Mouse (Mus musculus): ENCODE measurements at regions not wholly inside any gene's neighbourhood (a gene's known extent, or its start where the extent isn't known, plus 50 kb on each side); places are given as distances from the start of the nearest gene placed in this dataset.

DNA sequence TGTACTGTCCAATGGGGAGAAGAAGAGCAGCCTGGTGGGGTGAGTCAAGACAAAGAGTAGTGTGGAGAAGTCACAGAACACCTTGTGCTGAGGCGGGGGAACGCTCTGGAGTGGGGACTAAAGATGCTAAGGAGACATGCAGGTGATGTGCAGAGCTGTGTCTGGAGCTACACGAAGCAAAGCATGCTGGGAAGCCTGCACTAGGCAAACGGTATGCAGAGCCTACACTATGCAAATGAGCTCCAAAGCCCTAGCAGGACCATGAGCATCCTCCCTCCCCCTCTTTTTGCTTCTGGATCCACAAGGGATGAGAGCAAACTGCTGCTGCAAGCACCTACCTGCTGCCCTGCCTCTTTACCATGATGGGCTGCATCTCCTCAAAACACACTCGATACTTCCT lies 73.1 kb upstream of the Zc3h12a start:
- DNase-seq = no peak

DNA sequence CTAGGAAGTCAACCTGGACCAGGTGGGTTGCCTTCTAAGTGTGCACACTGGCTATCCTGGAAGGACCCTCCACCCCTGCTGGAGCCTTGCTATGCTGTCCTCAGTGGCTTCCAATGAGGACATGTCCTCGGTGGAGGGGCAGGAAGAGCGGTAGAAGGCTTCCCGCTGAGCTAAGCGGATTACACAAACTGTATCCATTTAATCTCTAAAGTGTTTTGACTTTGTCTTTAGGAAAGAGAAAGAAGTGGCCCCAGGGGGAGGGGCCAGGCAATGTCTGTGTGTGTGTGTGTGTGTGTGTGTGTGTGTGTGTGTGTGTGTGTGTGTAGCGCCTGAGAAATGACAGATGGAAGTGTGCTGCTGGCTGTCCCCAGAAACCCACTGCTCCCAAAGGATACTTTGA lies 71.6 kb upstream of the Zc3h12a start:
- no peak for DNase-seq

- DNase-seq = no peak
These were observed 68.3 kb upstream of the Zc3h12a start for GRCm38 (mm10) chr4:125195901-125196435.

GRCm38 (mm10) chr4:125194722-125195380 lies 67.2 kb upstream of the Zc3h12a start:
- no peak for DNase-seq

- no peak for DNase-seq
These were observed 66.7 kb upstream of the Zc3h12a start for GRCm38 (mm10) chr4:125194298-125194697.

GRCm38 (mm10) chr4:125191680-125192079 lies 64.0 kb upstream of the Zc3h12a start:
- no peak for DNase-seq

GRCm38 (mm10) chr4:125191010-125191409 lies 63.4 kb upstream of the Zc3h12a start:
- DNase-seq = no peak

DNA sequence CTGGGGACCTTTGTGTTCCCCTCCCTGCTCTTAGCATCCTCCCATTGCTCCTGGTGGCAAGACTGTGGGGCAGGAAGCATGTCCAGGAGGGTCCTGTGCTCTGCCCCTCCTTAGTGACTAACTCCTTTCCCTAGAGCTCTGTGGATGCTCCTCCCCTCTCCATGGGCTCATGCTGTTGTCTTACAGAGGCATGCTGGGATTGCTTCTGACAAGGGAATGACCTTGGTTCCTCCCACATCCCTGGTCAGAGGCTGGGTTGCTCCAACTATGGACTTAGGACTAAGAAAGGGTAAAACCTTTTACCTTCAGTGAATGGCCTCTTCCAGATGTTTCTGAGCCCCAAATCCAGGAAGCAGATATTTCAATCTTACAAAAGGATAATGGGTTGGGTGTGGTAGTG lies 62.3 kb upstream of the Zc3h12a start:
- no peak for DNase-seq

DNA sequence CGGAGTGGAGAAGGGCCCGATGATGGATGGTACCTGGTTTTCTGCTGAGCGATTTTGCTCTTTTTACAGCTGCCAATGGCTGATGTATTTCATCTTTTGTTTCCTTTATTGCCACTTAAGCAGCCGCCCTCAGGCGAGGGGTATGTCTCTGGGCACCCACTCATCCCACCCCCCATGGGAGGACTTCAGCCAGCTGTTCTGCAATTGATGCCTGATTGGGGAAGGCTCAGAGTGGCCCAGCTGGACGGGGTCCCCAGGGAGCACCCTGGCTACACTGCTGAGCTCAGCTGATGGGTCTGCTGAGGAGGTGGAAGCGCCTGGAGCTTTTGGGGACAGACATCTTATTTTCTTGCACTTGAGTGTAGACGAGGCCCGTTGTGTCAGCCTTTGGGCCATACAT lies 58.6 kb upstream of the Zc3h12a start:
- DNase-seq = no peak

- no peak for DNase-seq
These were observed 57.4 kb upstream of the Zc3h12a start for GRCm38 (mm10) chr4:125185076-125185475.

GRCm38 (mm10) chr4:125180947-125181346 lies 53.3 kb upstream of the Zc3h12a start:
- DNase-seq = no peak

- no peak for DNase-seq
These were observed 50.9 kb upstream of the Zc3h12a start for GRCm38 (mm10) chr4:125178552-125178951.

- no peak for DNase-seq
These were observed 50.0 kb upstream of the Zc3h12a start for GRCm38 (mm10) chr4:125177666-125178065.
